Mouse (Mus musculus): ENCODE data around the gene Gm28035. TPM values are rescaled to one million over a fixed set of nuclear protein-coding genes. Genes with fewer than 3 reads are reported as not detected.

Gene Gm28035
- polyA plus RNA-seq, 1 experiment from 2014 or later = 0.39 TPM

GRCm38 (mm10) chr2:30285416-30286181 lies 45.2 kb downstream of the Gm28035 start:
- H3K36me3 ChIP-seq = peaks cover 25% of the 10 kb centered on the region
- peak overlapping the region; percentile 89 for H3K9ac ChIP-seq (replicated peaks)
- H3K4me2 ChIP-seq (replicated peaks) = peak overlapping the region; percentile 94
- peak; percentile 73 for ATAC-seq
- peak overlapping the region; percentile 91 for H3K4me3 ChIP-seq (replicated peaks)
- WGBS = 16% methylated on average over 38 of the region's 38 CpGs
- no peaks in the 10 kb centered on the region for H3K27me3 ChIP-seq
- H3K9me3 ChIP-seq = no peaks in the 10 kb centered on the region
- H3K4me1 ChIP-seq (replicated peaks) = peaks cover 26% of the 10 kb centered on the region
- H3K27ac ChIP-seq = 0 out of 2 replicates have a peak overlapping the region, but pooled peaks have one; percentile 37

DNA sequence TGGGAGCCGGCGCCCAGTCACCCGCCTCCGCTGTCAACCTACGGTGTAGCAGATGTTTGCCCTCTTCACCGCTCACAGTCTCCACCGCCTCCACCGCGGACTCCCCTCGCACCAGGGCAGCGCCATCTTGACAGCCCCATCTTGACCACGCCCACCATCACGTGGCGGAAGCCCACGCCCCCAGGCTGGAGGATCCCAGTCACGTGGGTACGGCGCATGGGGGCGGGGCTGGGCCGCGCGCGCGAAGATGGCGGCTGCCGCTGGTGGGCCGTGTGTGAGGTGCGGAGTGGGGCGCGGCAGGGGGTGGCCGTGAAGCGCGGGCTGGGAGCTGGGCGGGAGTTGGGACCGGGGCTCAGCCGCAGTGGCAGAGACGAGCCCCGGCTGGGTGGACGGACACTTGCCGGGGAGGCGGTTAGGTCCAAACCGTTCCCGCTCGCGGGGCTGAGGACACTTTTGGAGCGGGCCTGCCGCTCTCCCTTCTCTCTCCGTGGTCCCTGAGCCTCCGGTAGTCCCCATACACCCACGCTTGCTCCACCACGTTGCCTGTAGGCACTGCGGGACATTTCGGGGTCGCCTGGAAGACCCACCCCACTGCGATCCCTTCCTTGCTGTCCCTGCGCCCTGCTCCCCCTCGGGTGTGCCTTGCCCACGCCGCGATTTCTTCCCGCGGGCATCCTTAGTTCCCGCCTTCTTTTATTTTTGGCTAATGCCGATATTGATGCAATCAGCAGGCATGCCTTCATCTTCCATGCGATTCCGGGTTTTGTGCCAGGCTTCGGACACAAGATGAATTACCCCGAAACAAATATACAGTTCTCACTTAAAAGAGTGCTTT lies 46.0 kb downstream of the Gm28035 start, which contains the start of the genes Dolk and Nup188:
Dolk (minus strand) TSS at position 143 of the 835 bp plus-strand sequence.
Nup188 (plus strand) TSS at position 206 of the 835 bp plus-strand sequence.
- ATAC-seq = peak; percentile 93
- WGBS = under 1% methylated on average over 55 of the region's 68 CpGs

DNA sequence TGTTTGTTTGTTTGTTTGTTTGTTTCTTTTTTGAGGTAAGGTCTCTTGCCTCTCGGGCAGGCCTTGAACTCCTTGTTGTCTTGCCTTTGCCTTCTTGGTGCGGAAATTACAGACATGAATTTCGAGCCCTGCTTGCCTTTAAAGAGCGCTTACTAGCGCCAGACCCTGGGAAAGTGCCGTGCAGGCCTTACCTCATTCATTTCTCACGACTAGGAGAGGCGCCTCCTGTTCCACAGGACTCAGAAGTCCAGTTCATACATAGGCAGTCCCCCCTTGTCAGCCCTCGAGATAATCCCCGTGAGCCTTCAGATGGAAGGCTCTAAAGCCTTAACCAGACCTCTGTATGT lies 46.6 kb downstream of the Gm28035 start:
- Histone ChIP-seq H3K9ac (replicated peaks) (peak overlapping the region; percentile 89), H3K27ac (peak overlapping the region; percentile 66; the same call in 1 of the 2 replicates), H3K9me3 (no peaks in the 10 kb centered on the region), H3K4me1 (replicated peaks) (peaks cover 26% of the 10 kb centered on the region), H3K4me2 (replicated peaks) (peak overlapping the region; percentile 83), H3K36me3 (peaks cover 27% of the 10 kb centered on the region), H3K4me3 (replicated peaks) (peak overlapping the region; percentile 91), H3K27me3 (no peaks in the 10 kb centered on the region)
- ATAC-seq = no peak
- 0% methylated on average over 10 of the region's 10 CpGs for WGBS

More for the DNA sequence above, 46.0 kb downstream of the Gm28035 start, which contains the start of the genes Dolk and Nup188:
- peak within 1 kb of the TSS; percentile 66 for H3K27ac ChIP-seq
- peak within 1 kb of the TSS; percentile 91 for H3K4me3 ChIP-seq (replicated peaks)
- H3K9me3 ChIP-seq = no peaks in the 10 kb centered on the region
- H3K9ac ChIP-seq (replicated peaks) = peak within 1 kb of the TSS; percentile 89
- H3K36me3 ChIP-seq = peaks cover 27% of the 10 kb centered on the region
- peaks cover 26% of the 10 kb centered on the region for H3K4me1 ChIP-seq (replicated peaks)
- H3K4me2 ChIP-seq (replicated peaks) = peak within 1 kb of the TSS; percentile 94
- no peaks in the 10 kb centered on the region for H3K27me3 ChIP-seq

- H3K36me3 ChIP-seq = peaks cover 76% of the 10 kb centered on the region
- H3K27me3 ChIP-seq = no peaks in the 10 kb centered on the region
- H3K27ac ChIP-seq = no peak overlapping the region
- H3K9me3 ChIP-seq = no peaks in the 10 kb centered on the region
- H3K4me2 ChIP-seq (replicated peaks) = no peak overlapping the region
- 82% methylated on average over 3 of the region's 3 CpGs for WGBS
- H3K4me3 ChIP-seq (replicated peaks) = no peak overlapping the region
- no peak for ATAC-seq
- H3K9ac ChIP-seq (replicated peaks) = no peak overlapping the region
- no peaks in the 10 kb centered on the region for H3K4me1 ChIP-seq (replicated peaks)
Observed at GRCm38 (mm10) chr2:30299525-30299924, 59.2 kb downstream of the Gm28035 start.

DNA sequence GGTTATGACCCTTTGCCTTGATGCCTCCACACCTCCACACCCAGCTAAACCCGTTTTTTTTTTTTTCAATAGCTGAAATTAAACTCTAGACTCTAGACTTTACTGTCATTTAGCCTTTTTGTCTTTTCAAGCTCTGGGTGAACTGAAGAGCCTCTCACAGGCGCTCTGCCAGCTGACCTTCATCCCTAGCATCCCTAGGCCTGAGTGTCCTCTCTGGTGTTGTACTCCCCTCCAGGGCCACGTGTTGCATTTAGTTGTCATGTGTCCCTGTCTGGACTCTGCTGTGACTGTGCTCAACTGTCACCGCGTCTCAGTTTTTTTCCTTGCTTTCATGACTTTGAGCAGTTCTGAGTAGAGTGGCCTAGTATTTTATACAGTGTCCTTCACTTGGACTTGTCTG lies 59.6 kb downstream of the Gm28035 start:
- WGBS = 88% methylated on average over 5 of the region's 5 CpGs
- no peaks in the 10 kb centered on the region for H3K4me1 ChIP-seq (replicated peaks)
- no peak overlapping the region for H3K4me3 ChIP-seq (replicated peaks)
- H3K27ac ChIP-seq = no peak overlapping the region
- no peak overlapping the region for H3K4me2 ChIP-seq (replicated peaks)
- H3K36me3 ChIP-seq = peaks cover 80% of the 10 kb centered on the region
- no peaks in the 10 kb centered on the region for H3K9me3 ChIP-seq
- H3K9ac ChIP-seq (replicated peaks) = no peak overlapping the region
- H3K27me3 ChIP-seq = no peaks in the 10 kb centered on the region
- no peak for ATAC-seq

DNA sequence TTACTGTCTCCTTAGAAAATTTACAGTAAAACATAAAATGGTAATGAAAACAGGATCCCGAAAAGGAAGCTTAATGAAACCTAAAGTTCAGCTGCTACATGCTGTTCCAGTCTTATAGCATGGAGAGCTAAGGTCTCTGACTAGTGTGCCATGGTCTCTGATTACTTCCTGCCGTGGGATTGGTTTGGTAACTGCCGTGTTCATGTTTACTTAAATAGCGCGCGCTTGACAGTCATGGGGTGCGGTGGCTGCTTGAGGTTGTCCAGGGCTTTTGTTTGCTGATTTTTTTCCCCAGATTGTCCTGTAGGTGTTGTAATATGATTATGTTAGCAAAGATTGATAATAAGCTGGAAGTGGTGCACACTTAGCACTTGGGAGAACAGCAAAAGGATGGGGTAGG lies 65.7 kb downstream of the Gm28035 start:
- no peak for ATAC-seq
- H3K27ac ChIP-seq = no peak overlapping the region
- peaks cover 98% of the 10 kb centered on the region for H3K36me3 ChIP-seq
- no peak overlapping the region for H3K4me3 ChIP-seq (replicated peaks)
- H3K4me2 ChIP-seq (replicated peaks) = no peak overlapping the region
- H3K27me3 ChIP-seq = no peaks in the 10 kb centered on the region
- WGBS = 95% methylated on average over 7 of the region's 7 CpGs
- H3K9ac ChIP-seq (replicated peaks) = no peak overlapping the region
- no peaks in the 10 kb centered on the region for H3K9me3 ChIP-seq
- no peaks in the 10 kb centered on the region for H3K4me1 ChIP-seq (replicated peaks)

DNA sequence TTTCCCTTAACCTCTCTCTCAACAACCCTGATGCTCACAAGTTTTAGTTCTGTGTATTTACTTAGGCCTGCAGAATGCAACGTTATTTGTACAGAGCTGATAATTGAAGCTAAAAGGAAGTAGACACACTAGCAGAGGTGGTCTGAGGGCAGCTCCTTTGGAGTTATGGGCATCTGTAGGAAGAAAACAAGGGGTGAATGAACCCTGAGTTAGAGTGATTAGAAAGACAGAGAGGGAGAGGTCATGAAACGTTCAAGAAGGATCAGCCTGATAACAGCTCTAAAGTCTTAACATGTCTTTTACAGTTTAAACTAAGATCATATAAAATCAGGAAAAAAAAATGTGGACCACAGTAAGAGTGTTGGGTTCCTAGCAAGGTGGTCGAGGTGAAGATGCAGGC lies 69.0 kb downstream of the Gm28035 start:
- peaks cover 96% of the 10 kb centered on the region for H3K36me3 ChIP-seq

GRCm38 (mm10) chr2:30311481-30311880 lies 71.1 kb downstream of the Gm28035 start:
- Histone ChIP-seq H3K9ac (replicated peaks) (no peak overlapping the region), H3K4me3 (replicated peaks) (no peak overlapping the region), H3K4me2 (replicated peaks) (no peak overlapping the region), H3K27ac (no peak overlapping the region), H3K4me1 (replicated peaks) (no peaks in the 10 kb centered on the region), H3K9me3 (no peaks in the 10 kb centered on the region), H3K27me3 (no peaks in the 10 kb centered on the region), H3K36me3 (peaks cover 96% of the 10 kb centered on the region)
- ATAC-seq = no peak
- WGBS = 92% methylated on average over 2 of the region's 2 CpGs

More for the DNA sequence above, 69.0 kb downstream of the Gm28035 start:
- Histone ChIP-seq H3K4me1 (replicated peaks) (no peaks in the 10 kb centered on the region), H3K4me3 (replicated peaks) (no peak overlapping the region), H3K9me3 (no peaks in the 10 kb centered on the region), H3K9ac (replicated peaks) (no peak overlapping the region), H3K4me2 (replicated peaks) (no peak overlapping the region), H3K27me3 (no peaks in the 10 kb centered on the region), H3K27ac (no peak overlapping the region)
- ATAC-seq = no peak
- WGBS = 92% methylated on average over 3 of the region's 3 CpGs

GRCm38 (mm10) chr2:30316136-30316535 lies 75.8 kb downstream of the Gm28035 start:
- Histone ChIP-seq H3K4me3 (replicated peaks) (no peak overlapping the region), H3K4me2 (replicated peaks) (no peak overlapping the region), H3K4me1 (replicated peaks) (no peaks in the 10 kb centered on the region), H3K27me3 (no peaks in the 10 kb centered on the region), H3K27ac (no peak overlapping the region), H3K36me3 (peaks cover 90% of the 10 kb centered on the region), H3K9me3 (no peaks in the 10 kb centered on the region), H3K9ac (replicated peaks) (no peak overlapping the region)
- WGBS = 96% methylated on average over 4 of the region's 4 CpGs
- ATAC-seq = no peak

- no peak overlapping the region for H3K9ac ChIP-seq (replicated peaks)
- H3K27me3 ChIP-seq = no peaks in the 10 kb centered on the region
- H3K27ac ChIP-seq = no peak overlapping the region
- H3K36me3 ChIP-seq = peaks cover 92% of the 10 kb centered on the region
- no peak overlapping the region for H3K4me2 ChIP-seq (replicated peaks)
- no peaks in the 10 kb centered on the region for H3K4me1 ChIP-seq (replicated peaks)
- H3K9me3 ChIP-seq = no peaks in the 10 kb centered on the region
- no peak overlapping the region for H3K4me3 ChIP-seq (replicated peaks)
- 97% methylated on average over 5 of the region's 5 CpGs for WGBS
- no peak for ATAC-seq
Observed at GRCm38 (mm10) chr2:30316955-30317354, 76.6 kb downstream of the Gm28035 start.

GRCm38 (mm10) chr2:30319260-30319659 lies 78.9 kb downstream of the Gm28035 start:
- Histone ChIP-seq H3K36me3 (peaks cover 93% of the 10 kb centered on the region), H3K9ac (replicated peaks) (no peak overlapping the region)
- no peak for ATAC-seq

DNA sequence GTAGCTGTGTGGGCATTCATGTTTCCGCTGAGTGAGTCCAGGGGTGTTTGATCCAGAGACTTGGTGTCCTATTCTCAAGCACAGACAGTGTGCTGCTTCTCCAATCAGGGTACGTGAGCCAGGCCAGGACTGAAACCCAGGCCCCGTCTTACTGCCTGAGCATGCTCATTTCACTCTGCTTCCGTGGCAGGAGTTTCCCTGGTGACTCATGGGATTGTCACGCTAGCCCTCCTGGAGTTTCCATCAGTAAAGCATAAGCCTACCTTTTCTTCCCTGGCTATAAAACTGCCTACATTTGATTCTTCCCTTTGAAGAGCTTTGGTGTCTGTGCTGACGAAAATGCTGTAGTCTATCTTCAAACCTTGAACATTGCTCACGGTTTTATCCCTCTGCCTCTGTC lies 82.7 kb downstream of the Gm28035 start:
- 90% methylated on average over 7 of the region's 7 CpGs for WGBS
- peaks cover 92% of the 10 kb centered on the region for H3K36me3 ChIP-seq
- ATAC-seq = no peak
- no peak overlapping the region for H3K9ac ChIP-seq (replicated peaks)
- no peaks in the 10 kb centered on the region for H3K9me3 ChIP-seq
- no peak overlapping the region for H3K4me2 ChIP-seq (replicated peaks)
- H3K27me3 ChIP-seq = no peaks in the 10 kb centered on the region
- no peak overlapping the region for H3K4me3 ChIP-seq (replicated peaks)
- no peaks in the 10 kb centered on the region for H3K4me1 ChIP-seq (replicated peaks)
- H3K27ac ChIP-seq = no peak overlapping the region

More at GRCm38 (mm10) chr2:30319260-30319659, 78.9 kb downstream of the Gm28035 start:
- Histone ChIP-seq H3K27ac (no peak overlapping the region), H3K4me2 (replicated peaks) (no peak overlapping the region), H3K4me3 (replicated peaks) (no peak overlapping the region), H3K4me1 (replicated peaks) (no peaks in the 10 kb centered on the region), H3K9me3 (no peaks in the 10 kb centered on the region), H3K27me3 (no peaks in the 10 kb centered on the region)
- WGBS = 96% methylated on average over 4 of the region's 4 CpGs

Measured in midbrain, embryonic 13.5 days (tissue).